Mouse (Mus musculus) kidney, postnatal 36 days (tissue): Measurements from ENCODE around the gene Tmem150a.

ENCODE experiments used
- DNase-seq, 2 experiments: peaks; one replicate each; pipeline ENCODE4 v3.0.0; 2021 to 2022; ENCODE audit warnings: mixed read lengths in 2 of 2

The Tmem150a gene

DNA sequence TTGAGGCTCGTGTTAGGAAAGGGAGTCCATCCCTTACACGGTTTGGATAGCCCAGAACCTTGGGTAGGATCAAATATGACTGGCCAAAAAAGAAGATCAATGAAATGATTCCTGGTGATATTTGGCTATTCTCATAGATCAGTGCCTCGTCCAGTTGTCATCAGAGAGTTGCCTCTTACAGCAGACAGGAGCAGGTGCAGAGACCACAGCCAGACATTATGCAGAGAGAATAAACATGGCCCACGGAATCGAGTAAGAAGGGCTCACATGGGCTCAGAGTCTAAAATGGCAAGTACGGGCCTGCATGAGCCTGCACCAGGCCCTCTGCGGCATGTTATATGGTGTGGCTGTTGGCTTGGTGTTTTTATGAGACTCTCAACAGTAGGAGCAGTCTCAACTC is 50.1 kb downstream of the Tmem150a start:
- DNase-seq: no peak

DNA sequence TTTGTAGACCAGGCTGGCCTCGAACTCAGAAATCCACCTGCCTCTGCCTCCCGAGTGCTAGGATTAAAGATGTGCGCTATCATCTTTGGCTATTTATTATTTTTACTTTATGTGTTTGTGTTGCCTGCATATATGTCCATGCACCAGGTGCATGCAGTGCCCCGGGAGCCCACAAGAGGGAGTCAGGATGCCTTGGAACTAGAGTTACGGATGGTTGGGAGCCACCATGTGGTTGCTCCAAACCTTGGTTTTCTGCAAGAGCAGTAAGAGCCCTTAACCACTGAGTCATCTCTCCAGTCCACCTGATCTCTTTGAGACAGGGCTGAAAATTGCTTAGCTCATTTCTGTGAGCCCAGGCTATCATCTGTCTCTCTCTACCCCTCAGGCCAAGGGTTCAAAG is 51.9 kb downstream of the Tmem150a start:
- peak; percentile 89 to 93 for DNase-seq
